Mouse (Mus musculus): ENCODE results near the gene Vps4b. TPM values are rescaled to one million over a fixed set of nuclear protein-coding genes. Genes with fewer than 3 reads are reported as not detected.
A peak's percentile ranks its signal among the peaks of the same experiment; 100 is the strongest.
"Not testable (repeated sequence)": the region's sequence is repeated elsewhere in the genome, so short reads cannot be mapped to it uniquely, and the experiment has no call there.

Gene Vps4b
- polyA plus RNA-seq, 1 experiment from 2014 or later, result 34.5 TPM

DNA sequence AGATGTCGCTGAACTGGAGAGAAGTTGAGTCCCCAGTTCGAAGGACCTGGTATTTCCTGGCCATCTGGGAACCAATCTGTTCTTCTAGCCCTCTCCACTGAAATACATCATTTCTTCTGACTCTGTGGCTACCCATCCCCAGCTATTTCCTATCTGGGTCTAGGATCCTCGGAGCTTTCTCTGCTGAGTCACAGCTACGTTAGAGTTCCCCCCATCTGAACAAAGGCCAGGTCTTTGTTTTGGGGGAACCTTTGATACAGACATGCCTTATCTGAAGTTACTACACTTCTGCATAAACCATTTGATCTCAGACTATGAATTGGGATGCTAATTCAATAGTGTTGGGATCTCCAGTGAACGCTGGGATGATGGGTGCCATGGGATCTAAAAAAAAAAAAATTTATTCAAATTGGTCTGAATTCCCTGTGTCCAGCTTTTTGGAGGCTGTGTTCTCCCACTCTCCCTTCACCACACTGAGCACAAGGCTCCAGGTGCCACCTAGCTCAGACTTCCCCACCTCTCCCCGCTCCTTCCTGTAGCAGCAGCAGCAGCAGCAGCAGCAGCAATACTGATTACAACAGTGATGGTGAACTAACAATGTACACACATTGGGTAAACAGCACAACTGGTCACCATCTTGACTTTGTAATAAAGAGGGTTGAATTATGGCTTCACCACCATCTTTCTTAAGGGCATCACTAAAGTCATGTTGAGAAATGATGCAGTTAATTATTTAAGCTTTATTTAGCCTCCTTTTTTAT is 47.8 kb downstream of the Vps4b start:
- no peaks in the 10 kb centered on the region for H3K4me1 ChIP-seq
- no peak overlapping the region for H3K27ac ChIP-seq
- 70% methylated on average over 6 of the region's 6 CpGs for WGBS (ENCODE audit: insufficient replicate concordance)
- peaks cover 26% of the 10 kb centered on the region for H3K36me3 ChIP-seq
- H3K9me3 ChIP-seq (replicated peaks), result no peaks in the 10 kb centered on the region
- no peak overlapping the region for H3K9ac ChIP-seq
- H3K4me2 ChIP-seq, result no peak overlapping the region
- ATAC-seq, result no peak
- no peak overlapping the region for H3K4me3 ChIP-seq
- no peaks in the 10 kb centered on the region for H3K27me3 ChIP-seq (replicated peaks)

GRCm38 (mm10) chr1:106742980-106743379 is 53.5 kb downstream of the Vps4b start:
- H3K9ac ChIP-seq, result no peak overlapping the region
- H3K4me2 ChIP-seq, result no peak overlapping the region
- no peak for ATAC-seq
- H3K27me3 ChIP-seq (replicated peaks), result no peaks in the 10 kb centered on the region
- H3K27ac ChIP-seq, result no peak overlapping the region
- H3K9me3 ChIP-seq (replicated peaks), result no peaks in the 10 kb centered on the region
- WGBS (ENCODE audit: insufficient replicate concordance), result 88% methylated on average over 6 of the region's 6 CpGs
- H3K4me1 ChIP-seq, result no peaks in the 10 kb centered on the region
- no peak overlapping the region for H3K4me3 ChIP-seq
- H3K36me3 ChIP-seq, result peaks cover 22% of the 10 kb centered on the region

GRCm38 (mm10) chr1:106740735-106741134 is 55.8 kb downstream of the Vps4b start:
- WGBS (ENCODE audit: insufficient replicate concordance), result 83% methylated on average over 4 of the region's 4 CpGs
- H3K4me3 ChIP-seq, result no peak overlapping the region
- H3K4me2 ChIP-seq, result no peak overlapping the region
- H3K9me3 ChIP-seq (replicated peaks), result no peaks in the 10 kb centered on the region
- H3K27ac ChIP-seq, result no peak overlapping the region
- no peak for ATAC-seq
- no peak overlapping the region for H3K9ac ChIP-seq
- H3K4me1 ChIP-seq, result no peaks in the 10 kb centered on the region
- no peaks in the 10 kb centered on the region for H3K27me3 ChIP-seq (replicated peaks)
- H3K36me3 ChIP-seq, result 0 out of 2 replicates have a peak, but pooled peaks cover 5% of the 10 kb centered on the region

DNA sequence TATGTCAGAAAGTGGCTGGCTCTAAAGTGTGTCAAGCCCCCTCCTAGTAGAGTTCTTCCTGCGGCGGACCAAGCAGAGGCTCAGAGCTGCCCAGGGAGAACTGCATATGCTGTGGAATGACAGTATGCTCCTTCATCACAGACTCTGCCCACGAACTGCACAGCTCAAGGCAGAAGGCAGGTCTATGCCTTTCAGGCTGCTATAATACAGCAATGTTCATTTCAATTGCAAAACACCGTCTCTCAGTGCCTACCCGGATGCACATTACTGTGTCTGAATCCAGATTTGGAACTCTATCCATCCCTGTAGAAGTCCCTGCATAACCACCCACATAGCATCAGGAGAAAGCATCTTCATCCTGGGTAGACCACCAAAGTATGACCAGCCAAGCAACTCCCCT is 56.7 kb downstream of the Vps4b start:
- 0 out of 2 replicates have a peak, but pooled peaks cover 5% of the 10 kb centered on the region for H3K36me3 ChIP-seq
- 81% methylated on average over 5 of the region's 5 CpGs for WGBS (ENCODE audit: insufficient replicate concordance)
- no peak for ATAC-seq

DNA sequence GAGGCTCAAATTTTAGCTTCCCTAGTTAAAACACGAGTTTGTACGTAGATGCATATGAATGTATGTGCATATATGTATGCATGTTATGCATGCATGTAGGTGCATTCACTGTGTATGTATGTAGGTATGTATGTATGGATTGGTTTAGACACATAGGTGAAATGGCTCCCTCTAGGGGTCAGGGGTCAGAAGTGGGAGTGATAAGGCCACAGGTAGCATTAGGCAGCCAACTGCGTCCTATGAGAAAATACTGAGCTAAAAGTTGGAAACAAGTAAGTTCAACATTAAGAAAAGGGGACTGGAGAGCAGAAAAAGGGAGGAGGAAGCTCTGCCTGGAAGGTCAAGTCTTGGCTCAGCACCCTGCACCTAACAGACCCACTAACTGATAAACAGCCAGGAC is 58.4 kb downstream of the Vps4b start:
- Histone ChIP-seq H3K4me1 (no peaks in the 10 kb centered on the region), H3K4me2 (no peak overlapping the region), H3K9ac (no peak overlapping the region), H3K27me3 (replicated peaks) (no peaks in the 10 kb centered on the region), H3K4me3 (no peak overlapping the region), H3K9me3 (replicated peaks) (no peaks in the 10 kb centered on the region), H3K27ac (no peak overlapping the region), H3K36me3 (peaks cover 15% of the 10 kb centered on the region)
- ATAC-seq, result no peak
- WGBS (ENCODE audit: insufficient replicate concordance), result 71% methylated on average over 3 of the region's 3 CpGs

More for the DNA sequence above, 56.7 kb downstream of the Vps4b start:
- no peak overlapping the region for H3K27ac ChIP-seq
- no peaks in the 10 kb centered on the region for H3K4me1 ChIP-seq
- no peak overlapping the region for H3K9ac ChIP-seq
- H3K9me3 ChIP-seq (replicated peaks), result no peaks in the 10 kb centered on the region
- H3K4me2 ChIP-seq, result no peak overlapping the region
- H3K27me3 ChIP-seq (replicated peaks), result no peaks in the 10 kb centered on the region
- H3K4me3 ChIP-seq, result no peak overlapping the region

DNA sequence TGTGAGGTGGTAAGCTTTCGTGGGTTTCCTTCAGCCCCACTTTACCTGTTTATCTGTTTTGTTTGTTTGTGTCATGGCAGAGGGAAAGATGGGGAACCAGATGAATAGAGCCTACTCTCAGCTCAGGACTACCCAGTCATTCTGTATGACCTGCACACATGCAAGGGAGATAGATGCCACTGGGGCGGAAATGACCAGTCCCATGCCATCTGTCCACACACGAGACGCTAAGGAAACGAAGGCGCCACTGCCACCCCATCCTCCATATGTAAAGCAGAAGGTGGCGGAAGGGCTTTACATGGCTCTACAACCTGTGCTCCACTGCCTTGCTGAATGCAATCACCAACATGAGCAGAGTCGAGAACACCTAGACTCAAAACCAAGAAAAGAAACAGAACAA is 60.3 kb downstream of the Vps4b start:
- H3K4me1 ChIP-seq, result no peaks in the 10 kb centered on the region
- no peak overlapping the region for H3K4me3 ChIP-seq
- peaks cover 15% of the 10 kb centered on the region for H3K36me3 ChIP-seq
- no peak overlapping the region for H3K27ac ChIP-seq
- H3K9me3 ChIP-seq (replicated peaks), result no peaks in the 10 kb centered on the region
- 83% methylated on average over 8 of the region's 8 CpGs for WGBS (ENCODE audit: insufficient replicate concordance)
- H3K27me3 ChIP-seq (replicated peaks), result no peaks in the 10 kb centered on the region
- H3K9ac ChIP-seq, result no peak overlapping the region
- no peak overlapping the region for H3K4me2 ChIP-seq
- ATAC-seq, result no peak

DNA sequence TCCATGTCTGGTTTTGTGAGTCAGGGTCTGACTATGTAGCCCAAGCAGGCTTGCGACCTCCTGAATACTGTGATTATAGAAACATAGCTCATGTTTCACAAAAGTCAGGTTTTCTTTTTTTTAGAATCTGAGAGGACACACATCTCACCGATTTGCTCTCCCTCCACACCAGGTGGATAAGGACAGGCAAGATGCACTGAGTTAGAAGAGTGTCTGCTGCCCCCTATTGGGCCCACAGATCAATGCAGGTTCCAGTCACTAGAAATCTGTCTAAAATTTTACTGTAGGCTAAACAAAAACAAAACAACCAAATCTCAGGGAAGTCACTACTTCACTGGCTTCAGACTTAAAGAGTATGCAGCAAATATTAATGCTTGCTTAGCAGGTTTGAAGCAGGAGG is 60.9 kb downstream of the Vps4b start:
- Histone ChIP-seq H3K27ac (no peak overlapping the region), H3K9ac (no peak overlapping the region), H3K9me3 (replicated peaks) (no peaks in the 10 kb centered on the region), H3K27me3 (replicated peaks) (no peaks in the 10 kb centered on the region), H3K36me3 (peaks cover 15% of the 10 kb centered on the region), H3K4me3 (no peak overlapping the region), H3K4me2 (no peak overlapping the region), H3K4me1 (no peaks in the 10 kb centered on the region)
- 70% methylated on average over 2 of the region's 2 CpGs for WGBS (ENCODE audit: insufficient replicate concordance)
- ATAC-seq, result no peak

DNA sequence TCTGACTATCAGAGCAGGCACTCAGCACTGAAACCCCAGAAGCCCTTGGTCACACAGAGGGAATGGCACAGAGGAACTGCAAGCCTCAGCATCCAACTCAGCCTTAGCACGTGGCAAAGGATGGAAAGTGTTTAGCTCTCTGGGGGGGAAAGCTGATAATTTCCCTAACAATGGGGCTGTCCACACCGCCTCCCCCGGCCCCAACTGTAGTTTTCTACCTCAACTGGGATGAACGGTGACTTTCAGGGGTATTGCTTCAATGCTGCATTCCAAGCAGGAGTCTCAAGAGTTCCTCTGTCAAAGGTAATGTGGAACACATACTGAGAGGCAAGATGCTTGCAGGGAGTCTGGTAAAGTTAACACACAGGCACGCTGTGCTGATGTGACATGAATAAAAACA is 74.5 kb downstream of the Vps4b start:
- H3K9me3 ChIP-seq (replicated peaks), result no peaks in the 10 kb centered on the region
- H3K4me2 ChIP-seq, result no peak overlapping the region
- H3K36me3 ChIP-seq, result no peaks in the 10 kb centered on the region
- H3K27ac ChIP-seq, result no peak overlapping the region
- no peaks in the 10 kb centered on the region for H3K27me3 ChIP-seq (replicated peaks)
- no peak overlapping the region for H3K9ac ChIP-seq
- H3K4me1 ChIP-seq, result no peaks in the 10 kb centered on the region
- ATAC-seq, result no peak
- no peak overlapping the region for H3K4me3 ChIP-seq
- 66% methylated on average over 5 of the region's 5 CpGs for WGBS (ENCODE audit: insufficient replicate concordance)

GRCm38 (mm10) chr1:106717736-106718135 is 78.8 kb downstream of the Vps4b start:
- H3K4me3 ChIP-seq; H3K4me2 ChIP-seq; H3K27ac ChIP-seq; H3K9me3 ChIP-seq (replicated peaks); H3K9ac ChIP-seq; ATAC-seq; H3K36me3 ChIP-seq: not testable (repeated sequence)
- WGBS (ENCODE audit: insufficient replicate concordance), result 60% methylated on average over 7 of the region's 7 CpGs
- H3K27me3 ChIP-seq (replicated peaks), result peaks cover 29% of the 10 kb centered on the region
- peaks cover 25% of the 10 kb centered on the region for H3K4me1 ChIP-seq

DNA sequence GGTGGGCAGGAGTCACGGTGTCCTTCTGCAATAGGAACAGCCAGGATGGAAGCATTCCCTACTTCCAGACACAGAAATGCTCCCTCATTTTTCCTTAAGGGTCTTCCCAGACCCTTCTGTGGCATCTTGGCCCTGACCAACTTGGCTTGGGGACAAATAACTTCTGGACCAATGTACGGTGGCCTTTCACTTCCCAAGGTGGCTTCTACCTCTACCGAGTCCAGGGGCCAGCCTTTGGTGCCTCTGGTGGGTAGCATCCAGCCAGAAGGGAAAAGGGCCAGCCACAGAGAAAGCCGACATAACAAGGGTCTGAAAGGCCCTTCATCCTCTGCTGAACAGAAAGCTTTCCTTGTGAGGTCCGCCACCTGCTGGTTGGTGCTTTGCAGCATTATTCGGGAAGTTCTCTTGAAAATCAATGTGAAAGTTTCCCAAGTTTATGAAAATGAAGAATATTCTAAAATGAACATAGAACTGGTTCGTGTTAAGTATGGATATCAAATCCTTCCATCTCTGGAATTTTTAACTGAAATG is 79.4 kb downstream of the Vps4b start:
- H3K27me3 ChIP-seq (replicated peaks), result peaks cover 35% of the 10 kb centered on the region

DNA sequence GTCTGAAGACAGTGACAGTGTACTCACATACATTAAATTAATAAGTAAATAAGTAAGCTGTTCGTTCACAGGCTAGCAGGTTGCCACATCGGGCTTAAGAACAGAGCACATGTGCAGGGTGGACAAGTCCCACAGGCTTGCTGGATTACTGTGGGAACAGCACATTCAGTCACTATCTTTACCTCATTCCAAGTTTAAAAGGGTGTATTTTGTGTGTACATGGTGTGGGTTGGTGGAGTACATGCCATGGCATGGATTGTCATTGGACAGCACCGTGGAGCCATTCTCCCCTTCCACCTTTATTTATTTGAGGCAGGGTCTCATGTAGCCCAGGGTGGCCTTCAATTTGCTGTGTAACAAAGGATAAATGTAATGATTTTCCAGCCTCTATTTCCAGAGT is 80.4 kb downstream of the Vps4b start:
- ATAC-seq, result no peak
- Histone ChIP-seq H3K27ac (no peak overlapping the region), H3K27me3 (replicated peaks) (peaks cover 39% of the 10 kb centered on the region), H3K4me1 (peaks cover 30% of the 10 kb centered on the region), H3K9ac (no peak overlapping the region), H3K36me3 (no peaks in the 10 kb centered on the region), H3K4me3 (no peak overlapping the region), H3K4me2 (no peak overlapping the region), H3K9me3 (replicated peaks) (no peaks in the 10 kb centered on the region)
- 72% methylated on average over 3 of the region's 3 CpGs for WGBS (ENCODE audit: insufficient replicate concordance)

More for the DNA sequence above, 79.4 kb downstream of the Vps4b start:
- no peak overlapping the region for H3K9ac ChIP-seq
- peaks cover 30% of the 10 kb centered on the region for H3K4me1 ChIP-seq
- H3K27ac ChIP-seq, result no peak overlapping the region
- H3K4me3 ChIP-seq, result no peak overlapping the region
- H3K36me3 ChIP-seq, result no peaks in the 10 kb centered on the region
- 41% methylated on average over 7 of the region's 7 CpGs for WGBS (ENCODE audit: insufficient replicate concordance)
- no peak for ATAC-seq
- no peak overlapping the region for H3K4me2 ChIP-seq
- no peaks in the 10 kb centered on the region for H3K9me3 ChIP-seq (replicated peaks)

DNA sequence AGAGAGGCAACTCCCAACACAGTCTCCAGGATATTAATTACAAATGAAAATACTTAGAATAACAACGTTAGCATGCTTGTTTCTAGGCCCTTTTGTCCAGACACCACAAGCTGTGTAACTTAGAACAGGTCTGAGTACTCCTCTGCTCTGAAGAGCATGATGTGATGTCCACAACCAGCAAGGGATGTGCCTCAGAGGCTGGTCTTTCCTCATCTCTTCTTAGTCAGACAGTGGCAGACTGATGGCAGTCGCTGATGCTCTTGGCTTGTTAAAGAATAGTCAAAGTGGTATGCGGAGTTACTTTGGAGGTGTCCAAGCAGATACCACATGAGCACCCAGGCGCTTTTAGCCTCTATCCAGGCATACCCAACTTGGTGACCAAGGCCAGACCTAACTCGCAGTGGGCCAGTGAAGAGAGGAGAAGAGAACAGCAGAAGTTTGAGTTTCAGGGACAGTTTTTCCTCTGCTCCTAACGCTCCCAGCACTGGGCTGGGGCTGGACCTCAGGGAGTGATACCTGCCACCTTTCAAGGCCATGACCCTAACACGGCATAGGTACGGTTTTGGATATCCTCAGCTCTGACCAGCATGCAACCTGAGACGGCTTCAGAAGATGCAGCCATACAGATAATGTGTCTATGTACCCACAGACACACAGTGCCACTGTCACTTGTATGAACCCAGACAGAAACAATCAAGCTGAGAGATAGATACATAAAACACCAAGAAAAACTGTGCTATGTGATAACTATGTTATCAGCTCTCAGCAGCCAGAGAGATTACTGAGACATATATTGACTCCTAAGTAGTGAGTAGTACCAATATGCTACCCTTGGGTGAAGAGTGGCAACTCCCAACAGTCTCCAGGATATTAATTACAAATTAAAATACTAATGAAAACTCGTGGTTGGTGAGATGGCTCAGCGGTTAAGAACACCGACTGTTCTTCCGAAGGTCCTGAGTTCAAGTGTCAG is 81.1 kb downstream of the Vps4b start:
- H3K4me3 ChIP-seq, result no peak overlapping the region; the same call in 1 of the 2 replicates
- peak overlapping the region; percentile 87 for H3K4me2 ChIP-seq
- ATAC-seq, result peak; percentile 38; the same call in 1 of the 2 replicates
- no peak overlapping the region for H3K27ac ChIP-seq
- peaks cover 30% of the 10 kb centered on the region for H3K4me1 ChIP-seq
- H3K27me3 ChIP-seq (replicated peaks), result peaks cover 39% of the 10 kb centered on the region
- 63% methylated on average over 13 of the region's 13 CpGs for WGBS (ENCODE audit: insufficient replicate concordance)
- H3K9ac ChIP-seq, result no peak overlapping the region
- no peaks in the 10 kb centered on the region for H3K36me3 ChIP-seq
- H3K9me3 ChIP-seq (replicated peaks), result no peaks in the 10 kb centered on the region

Data from liver, embryonic 12.5 days (tissue).